Mouse (Mus musculus): ENCODE results near the gene Chd1l. TPM values are rescaled to one million over a fixed set of nuclear protein-coding genes. Genes with fewer than 3 reads are reported as not detected.

The Chd1l gene
- polyA plus RNA-seq, 1 experiment, result 33.0 TPM

- no peak for DNase-seq (ENCODE audit: low spot score)
These were observed 7.3 kb upstream of the Chd1l start for GRCm38 (mm10) chr3:97617091-97617825.

GRCm38 (mm10) chr3:97615933-97616332 lies 5.9 kb upstream of the Chd1l start:
- no peak for DNase-seq (ENCODE audit: low spot score)

- DNase-seq (ENCODE audit: low spot score), result no peak
These were observed 5.2 kb upstream of the Chd1l start for GRCm38 (mm10) chr3:97615154-97615553.

- no peak for DNase-seq (ENCODE audit: low spot score)
These were observed 1.0 kb upstream of the Chd1l start for GRCm38 (mm10) chr3:97611021-97611420.

GRCm38 (mm10) chr3:97609201-97609844 lies 680 bp downstream of the Chd1l start:
- no peak for DNase-seq (ENCODE audit: low spot score)

GRCm38 (mm10) chr3:97600050-97600832 lies 9.8 kb downstream of the Chd1l start:
- DNase-seq (ENCODE audit: low spot score), result no peak

- DNase-seq (ENCODE audit: low spot score), result no peak
These were observed 13.2 kb downstream of the Chd1l start for GRCm38 (mm10) chr3:97596796-97597195.

- no peak for DNase-seq (ENCODE audit: low spot score)
These were observed 14.9 kb downstream of the Chd1l start for GRCm38 (mm10) chr3:97595066-97595465.

GRCm38 (mm10) chr3:97594140-97594539 lies 15.9 kb downstream of the Chd1l start:
- no peak for DNase-seq (ENCODE audit: low spot score)

GRCm38 (mm10) chr3:97593089-97593488 lies 16.9 kb downstream of the Chd1l start:
- no peak for DNase-seq (ENCODE audit: low spot score)

- no peak for DNase-seq (ENCODE audit: low spot score)
These were observed 19.3 kb downstream of the Chd1l start for GRCm38 (mm10) chr3:97590699-97591098.

GRCm38 (mm10) chr3:97587656-97588055 lies 22.3 kb downstream of the Chd1l start:
- no peak for DNase-seq (ENCODE audit: low spot score)

- peak; percentile 64 for DNase-seq (ENCODE audit: low spot score)
These were observed 24.4 kb downstream of the Chd1l start for GRCm38 (mm10) chr3:97585383-97586160.

- DNase-seq (ENCODE audit: low spot score), result no peak
These were observed 36.2 kb downstream of the Chd1l start for GRCm38 (mm10) chr3:97573807-97574206.

GRCm38 (mm10) chr3:97564588-97564987 lies 45.4 kb downstream of the Chd1l start:
- no peak for DNase-seq (ENCODE audit: low spot score)

- DNase-seq (ENCODE audit: low spot score), result no peak
These were observed 51.4 kb downstream of the Chd1l start for GRCm38 (mm10) chr3:97558554-97558953.

GRCm38 (mm10) chr3:97546205-97546604 lies 63.8 kb downstream of the Chd1l start:
- DNase-seq (ENCODE audit: low spot score), result no peak

GRCm38 (mm10) chr3:97540171-97540570 lies 69.8 kb downstream of the Chd1l start:
- no peak for DNase-seq (ENCODE audit: low spot score)

- no peak for DNase-seq (ENCODE audit: low spot score)
These were observed 71.4 kb downstream of the Chd1l start for GRCm38 (mm10) chr3:97538634-97539033.

GRCm38 (mm10) chr3:97537006-97537405 lies 73.0 kb downstream of the Chd1l start:
- no peak for DNase-seq (ENCODE audit: low spot score)

GRCm38 (mm10) chr3:97535660-97536059 lies 74.3 kb downstream of the Chd1l start:
- DNase-seq (ENCODE audit: low spot score), result no peak

GRCm38 (mm10) chr3:97525458-97525857 lies 84.5 kb downstream of the Chd1l start:
- no peak for DNase-seq (ENCODE audit: low spot score)
